Mouse (Mus musculus): Measurements from ENCODE around the gene Kcnip2.

Kcnip2 gene

DNA sequence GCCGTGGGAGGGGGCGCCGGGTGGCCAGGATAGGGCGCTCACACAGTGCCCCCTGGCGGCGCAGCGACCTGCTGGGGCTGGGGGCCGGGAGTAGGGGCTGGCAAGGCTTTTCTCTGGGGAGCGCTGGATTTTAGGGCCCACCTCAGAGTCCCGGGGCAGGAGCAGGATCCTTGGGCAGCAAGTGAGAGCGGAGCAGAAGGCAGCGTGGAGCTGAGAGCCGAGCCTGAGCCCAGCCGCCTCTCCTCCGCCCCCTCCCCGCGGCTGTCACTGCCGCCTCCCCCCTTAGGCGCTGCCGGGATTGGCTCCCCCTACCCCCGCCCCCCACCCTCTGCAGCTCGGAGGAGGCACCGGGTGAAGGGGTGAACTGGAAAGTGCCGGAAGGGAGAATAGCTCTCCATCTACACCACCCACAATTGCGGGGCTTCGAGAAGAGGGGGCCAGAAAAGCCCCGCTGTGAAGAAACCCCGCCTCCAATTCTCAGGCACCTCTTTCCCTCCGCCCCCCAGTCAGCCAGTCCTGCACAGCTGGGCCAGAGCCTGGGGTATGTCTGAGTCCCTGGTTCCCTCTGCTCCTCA is at the start of gene Kcnip2:
TSS of gene Kcnip2 (minus strand) at position 231 of the 575 bp plus-strand sequence.
- TF ChIP-seq GATA4 (IDR thresholded peaks at IDR 0.05; ENCODE audit: insufficient replicate concordance, low read length): no peak

DNA sequence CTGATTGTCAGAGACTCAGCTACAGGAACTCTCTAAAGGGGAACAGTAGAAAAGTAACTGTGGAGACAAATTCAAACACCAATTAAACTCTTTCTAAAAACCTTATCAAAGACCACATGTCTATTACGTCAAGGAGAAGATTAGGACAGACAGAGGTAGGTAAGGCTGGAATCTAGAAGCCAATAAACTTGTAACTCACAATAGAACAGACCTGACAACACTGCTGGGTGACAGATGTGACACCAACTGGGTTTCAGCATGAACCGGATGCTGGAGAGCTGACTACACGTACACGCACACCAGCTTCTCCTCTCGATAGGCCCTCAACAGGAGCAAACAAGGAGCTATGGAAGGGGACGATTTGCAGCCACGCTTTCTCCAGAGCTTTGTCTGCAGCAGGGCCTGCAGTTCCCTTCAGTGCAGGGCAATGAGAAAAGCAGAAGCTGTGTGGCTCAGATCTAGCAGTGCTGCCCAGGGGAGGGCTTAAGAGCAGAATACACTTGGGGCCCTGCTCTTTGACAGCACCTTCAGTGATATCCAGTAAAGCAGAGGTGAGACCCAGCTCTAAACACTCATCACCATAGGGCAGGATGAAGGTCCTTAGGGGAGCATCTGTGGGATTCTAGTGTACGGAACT is 39.5 kb upstream of the Kcnip2 start:
- TF ChIP-seq GATA4 (IDR thresholded peaks at IDR 0.05; ENCODE audit: insufficient replicate concordance, low read length): no peak

DNA sequence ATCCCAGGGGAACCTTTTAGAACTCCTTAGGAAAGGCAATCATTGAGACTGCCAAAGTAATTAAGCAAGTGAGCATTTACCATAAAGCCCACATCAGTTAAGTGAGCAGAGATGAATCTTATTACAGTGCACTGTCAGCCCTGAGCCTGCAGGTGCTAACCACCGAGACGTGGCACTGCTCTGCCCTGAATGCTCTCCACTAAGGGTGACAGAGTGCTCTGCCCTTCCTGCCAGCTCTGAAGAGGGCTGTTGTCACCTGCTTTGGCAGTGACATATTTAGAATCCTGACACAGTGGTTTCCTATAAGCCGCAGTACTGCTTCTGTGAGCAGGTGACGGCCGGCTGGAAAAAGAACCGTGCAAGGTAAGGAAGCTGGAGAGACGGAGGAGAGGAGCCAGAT is 38.7 kb upstream of the Kcnip2 start:
- no peak for TF ChIP-seq GATA4 (IDR thresholded peaks at IDR 0.05; ENCODE audit: insufficient replicate concordance, low read length)

DNA sequence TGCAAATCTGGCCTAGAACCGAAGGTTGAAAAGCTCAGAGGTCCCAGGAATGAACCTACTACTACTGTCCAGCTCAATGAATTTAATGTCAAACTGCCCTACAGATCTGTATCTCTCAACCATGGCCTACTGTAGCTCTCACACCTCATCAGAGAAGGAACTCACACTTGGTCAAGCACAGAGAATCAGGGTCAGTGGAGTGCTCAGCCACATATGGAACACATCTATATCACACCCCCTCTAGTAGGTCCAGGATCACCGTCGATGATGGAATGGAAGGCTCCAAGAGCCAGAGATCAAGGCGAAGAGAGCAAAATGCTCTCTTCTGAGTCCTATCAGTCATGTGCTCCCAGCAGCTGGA is 31.9 kb upstream of the Kcnip2 start:
- TF ChIP-seq GATA4 (IDR thresholded peaks at IDR 0.05; ENCODE audit: insufficient replicate concordance, low read length): no peak

DNA sequence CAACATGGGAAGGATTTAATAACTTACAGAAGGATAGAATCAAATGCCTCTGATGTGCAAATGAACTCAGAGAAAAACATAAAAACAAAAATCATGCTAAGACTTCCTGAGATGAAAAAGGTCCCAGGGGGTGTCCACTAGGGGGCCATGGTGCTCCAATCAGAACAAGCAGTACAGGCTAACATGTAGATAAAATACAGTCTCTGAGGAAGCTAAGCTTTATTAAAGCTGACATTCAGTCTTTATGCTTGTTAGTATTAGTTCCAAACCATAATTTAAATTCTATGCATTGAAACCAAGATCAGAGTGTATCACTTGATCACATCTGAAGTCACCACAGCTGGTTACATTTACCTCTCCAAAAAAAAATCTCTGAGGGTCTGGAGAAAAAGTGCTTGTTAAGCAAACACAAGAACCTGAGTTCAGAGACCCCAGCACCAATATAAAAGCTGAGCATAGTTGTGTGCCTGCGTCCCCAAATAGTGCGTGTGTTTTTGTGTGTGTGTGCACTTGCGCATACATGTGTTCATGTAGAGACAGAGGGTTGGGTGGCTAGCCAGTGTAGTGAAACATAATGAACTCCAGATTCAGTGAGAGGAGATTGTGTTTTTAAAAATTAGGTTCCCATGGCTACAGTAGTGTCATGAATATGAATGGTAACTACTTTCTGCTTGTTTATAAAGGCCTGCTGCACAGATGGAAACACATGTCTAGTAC is 31.3 kb upstream of the Kcnip2 start:
- no peak for TF ChIP-seq GATA4 (IDR thresholded peaks at IDR 0.05; ENCODE audit: insufficient replicate concordance, low read length)

DNA sequence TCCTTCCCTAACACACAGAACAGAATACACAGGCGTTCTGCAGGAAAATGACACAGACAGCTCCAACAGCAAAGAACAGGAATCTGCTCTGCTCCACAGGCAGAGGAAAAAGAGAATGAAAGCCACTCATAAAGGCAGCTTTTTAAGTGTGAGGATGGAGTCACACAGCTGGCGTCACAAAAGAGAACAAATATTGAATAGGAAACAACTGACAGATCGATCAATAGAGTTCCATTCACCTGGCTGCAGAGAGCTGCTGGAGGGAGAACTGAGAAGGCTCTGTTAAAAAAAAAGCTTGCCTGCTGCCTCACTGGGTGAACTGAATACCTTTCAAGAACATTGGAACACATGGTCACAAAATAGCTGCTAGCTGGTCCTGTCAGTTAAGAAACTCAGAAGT is 28.3 kb upstream of the Kcnip2 start:
- TF ChIP-seq GATA4 (IDR thresholded peaks at IDR 0.05; ENCODE audit: insufficient replicate concordance, low read length): no peak

DNA sequence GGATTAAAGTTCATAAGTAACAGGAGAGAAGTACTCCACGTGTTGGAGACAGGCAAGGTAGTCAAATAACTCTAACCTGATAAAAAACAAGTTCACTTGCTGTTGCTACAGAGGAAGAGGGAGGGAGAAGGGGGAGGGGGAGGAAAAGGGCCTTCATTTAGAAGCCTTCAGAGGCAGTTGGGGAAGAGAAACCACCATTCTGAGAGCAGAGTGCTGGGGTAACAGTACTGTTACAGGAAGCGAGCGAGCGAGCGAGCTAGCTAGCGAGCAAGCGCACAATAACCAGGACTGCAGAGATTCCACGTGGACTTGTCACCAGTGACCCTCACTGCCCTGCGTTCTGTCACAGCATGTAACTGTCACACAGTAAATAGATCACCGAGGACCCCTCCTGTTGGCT is 27.6 kb upstream of the Kcnip2 start:
- TF ChIP-seq GATA4 (IDR thresholded peaks at IDR 0.05; ENCODE audit: insufficient replicate concordance, low read length): no peak

DNA sequence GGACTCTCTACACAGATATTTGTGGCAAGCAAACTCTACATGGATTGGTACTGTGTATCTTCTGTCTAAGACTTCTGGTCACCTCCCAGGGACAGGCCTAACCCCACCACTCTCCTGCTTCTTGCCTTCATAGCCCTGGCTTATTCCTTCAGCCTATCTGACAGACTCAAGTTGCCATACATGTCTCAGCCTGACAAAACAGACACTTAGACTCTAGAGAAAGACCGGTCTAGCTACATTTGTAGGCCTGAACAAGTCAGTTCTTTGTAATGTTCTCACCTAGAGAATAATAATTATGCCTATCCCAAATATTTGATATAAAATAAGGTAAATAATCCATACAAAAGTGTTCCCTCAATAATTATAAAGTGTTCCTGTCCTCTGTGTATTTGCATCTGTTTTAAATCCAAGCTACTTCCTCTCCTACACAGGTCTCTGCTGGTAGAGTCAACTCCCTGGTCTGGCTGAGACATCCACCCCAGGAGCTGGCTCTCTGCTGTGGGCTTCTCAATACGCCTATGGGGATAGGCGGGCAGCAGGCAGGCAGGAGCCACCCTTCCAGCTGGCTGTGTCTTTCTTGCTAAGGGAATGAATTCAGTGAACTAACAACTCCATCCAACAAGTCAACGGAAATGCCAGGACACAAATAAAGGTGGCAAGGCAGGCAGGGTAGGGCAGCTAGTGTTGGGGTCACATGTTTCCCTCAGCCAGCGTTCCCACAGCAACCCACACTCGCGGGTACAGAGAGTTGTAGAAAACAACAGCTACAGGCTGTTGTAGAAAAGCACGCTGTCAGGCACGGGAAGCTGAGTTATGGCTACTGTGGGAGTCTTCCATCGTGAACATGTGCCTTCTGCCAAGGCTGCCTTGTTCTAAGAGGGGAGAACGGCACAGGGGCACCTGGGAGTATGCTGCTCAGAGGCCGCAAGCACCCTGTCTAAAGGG is 21.5 kb upstream of the Kcnip2 start:
- no peak for TF ChIP-seq GATA4 (IDR thresholded peaks at IDR 0.05; ENCODE audit: insufficient replicate concordance, low read length)

DNA sequence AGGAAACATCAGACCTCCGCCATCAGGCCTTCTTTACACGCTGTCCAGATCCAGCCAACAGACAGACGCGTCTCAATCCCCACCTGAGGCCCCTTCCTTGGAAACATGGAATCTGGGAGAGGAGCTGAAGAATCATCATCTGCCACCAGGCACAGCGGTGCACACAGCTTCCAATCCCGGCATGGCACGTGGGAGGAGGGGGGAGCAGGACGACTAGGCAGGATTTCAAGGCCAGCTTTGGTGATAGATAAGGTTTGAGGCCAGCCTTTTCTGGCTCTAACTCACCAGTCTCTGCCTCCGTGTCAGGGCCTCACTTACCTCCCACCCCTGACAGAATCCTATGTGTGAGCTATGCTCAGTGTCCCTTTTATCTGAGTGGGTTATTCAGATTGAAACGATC is 19.6 kb upstream of the Kcnip2 start:
- TF ChIP-seq GATA4 (IDR thresholded peaks at IDR 0.05; ENCODE audit: insufficient replicate concordance, low read length): no peak

DNA sequence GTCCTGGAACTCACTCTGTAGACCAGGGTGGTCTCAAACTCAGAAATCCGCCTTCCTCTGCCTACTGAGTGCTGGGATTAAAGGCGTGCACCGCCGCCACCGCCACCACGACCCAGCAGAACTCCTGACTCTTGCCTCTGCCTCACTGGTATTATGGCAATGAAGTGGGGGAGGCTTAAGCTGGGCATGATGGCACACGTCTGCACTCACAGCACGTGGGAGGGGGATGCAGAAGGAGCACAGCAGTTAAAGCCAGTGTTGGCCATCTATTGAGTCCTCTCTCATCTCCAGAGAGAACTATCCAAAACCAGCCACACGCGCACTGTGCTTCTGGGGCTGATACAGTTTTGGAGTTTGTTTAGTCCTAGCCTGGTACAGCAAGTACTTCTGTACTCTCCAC is 17.8 kb upstream of the Kcnip2 start:
- no peak for TF ChIP-seq GATA4 (IDR thresholded peaks at IDR 0.05; ENCODE audit: insufficient replicate concordance, low read length)

DNA sequence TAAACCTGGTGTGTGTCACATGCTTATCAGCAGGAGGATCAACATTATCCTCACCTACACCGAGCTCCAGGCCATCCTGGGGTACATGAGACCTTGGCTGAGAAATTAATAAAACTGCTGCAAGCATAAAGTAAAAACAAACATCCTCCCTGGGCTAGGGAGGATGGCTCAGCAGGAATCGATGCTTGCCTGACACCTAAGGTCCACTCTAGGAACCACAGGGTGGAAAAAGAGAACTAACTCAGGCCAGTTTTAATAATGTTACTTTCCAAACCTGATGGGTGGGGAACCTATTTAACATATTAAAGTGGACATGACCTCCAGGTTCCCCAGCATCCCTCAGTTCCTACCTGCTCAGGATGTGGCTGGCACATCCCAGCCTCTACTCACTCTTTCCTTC is 14.8 kb upstream of the Kcnip2 start:
- no peak for TF ChIP-seq GATA4 (IDR thresholded peaks at IDR 0.05; ENCODE audit: insufficient replicate concordance, low read length)

DNA sequence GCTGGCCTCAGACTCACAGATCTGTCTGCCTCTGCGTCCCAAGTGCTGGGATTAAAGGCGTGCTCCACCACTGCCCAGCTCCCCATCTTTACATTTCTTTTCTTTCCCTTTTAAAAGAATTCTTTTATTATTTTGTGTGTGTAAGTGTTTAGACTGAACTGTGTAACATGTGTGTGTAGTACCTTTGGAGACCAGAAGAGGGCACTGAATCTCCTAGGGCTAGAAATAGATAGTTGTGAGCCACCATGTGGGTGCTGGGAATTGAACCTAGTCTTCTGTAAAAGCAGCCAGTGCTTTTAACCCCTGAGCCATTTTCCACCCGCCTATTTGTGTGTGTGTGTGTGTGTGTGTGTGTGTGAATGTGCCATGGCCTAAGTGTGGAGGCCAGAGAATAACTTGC is 11.9 kb upstream of the Kcnip2 start:
- TF ChIP-seq GATA4 (IDR thresholded peaks at IDR 0.05; ENCODE audit: insufficient replicate concordance, low read length): no peak

DNA sequence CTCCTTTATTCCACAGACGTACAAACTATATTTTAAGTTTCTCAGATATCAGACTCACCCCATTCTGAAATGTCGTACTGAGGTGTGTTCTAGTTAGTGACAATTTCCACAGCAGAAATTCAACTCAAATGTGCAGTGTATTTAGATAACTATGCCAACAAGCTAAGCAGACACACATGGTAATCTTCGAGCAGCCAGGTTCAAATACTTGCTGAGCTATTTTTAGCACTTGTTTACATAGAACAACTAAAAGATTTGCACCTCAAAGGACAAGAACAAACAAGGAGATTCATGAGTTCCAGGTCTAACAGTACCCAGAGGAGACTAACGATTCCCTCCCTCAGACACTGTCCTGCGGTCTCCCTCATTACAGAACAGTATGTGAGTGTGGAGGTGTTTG is 11.3 kb upstream of the Kcnip2 start:
- no peak for TF ChIP-seq GATA4 (IDR thresholded peaks at IDR 0.05; ENCODE audit: insufficient replicate concordance, low read length)

DNA sequence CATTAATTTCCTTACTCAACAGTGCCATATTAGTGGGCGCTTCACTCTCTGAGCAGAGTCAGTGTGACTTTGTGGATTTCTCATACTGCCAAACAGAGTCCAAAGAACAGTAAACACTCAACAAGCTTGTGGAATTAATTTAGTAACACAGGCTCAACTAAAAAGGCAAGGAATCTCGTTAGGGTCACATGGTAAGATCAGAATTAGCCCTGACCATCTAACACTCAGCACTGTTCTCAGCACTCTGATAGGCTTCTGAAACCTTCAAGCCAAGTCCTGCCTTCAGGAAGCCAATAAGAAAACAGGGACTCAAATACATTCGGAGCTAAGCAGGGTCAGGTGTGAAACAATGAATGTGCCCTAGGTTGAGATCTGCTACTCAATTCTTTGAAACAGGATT is 10.3 kb upstream of the Kcnip2 start:
- no peak for TF ChIP-seq GATA4 (IDR thresholded peaks at IDR 0.05; ENCODE audit: insufficient replicate concordance, low read length)

DNA sequence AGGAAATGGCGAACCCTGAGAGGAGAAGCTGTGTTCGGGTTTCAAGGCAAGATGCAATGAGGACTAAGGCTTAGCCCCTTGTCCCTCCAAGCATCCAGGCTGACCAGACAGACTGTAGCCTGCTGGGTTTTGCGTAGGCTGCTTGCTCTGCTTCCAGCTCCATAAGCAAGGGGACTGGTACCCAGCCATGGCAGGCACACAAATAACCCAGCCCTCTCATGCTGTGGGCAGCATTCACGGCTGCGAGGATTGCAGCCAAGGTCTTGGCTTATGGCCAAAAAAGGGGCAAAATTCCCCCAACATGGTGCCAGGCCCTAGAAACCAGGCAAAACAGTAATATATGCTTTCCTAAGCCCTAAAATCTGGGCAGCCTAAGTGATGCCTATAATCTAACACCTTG is 6.0 kb upstream of the Kcnip2 start:
- TF ChIP-seq GATA4 (IDR thresholded peaks at IDR 0.05; ENCODE audit: insufficient replicate concordance, low read length): no peak

Measured in liver, adult (tissue).